In the genomic region with DNA sequence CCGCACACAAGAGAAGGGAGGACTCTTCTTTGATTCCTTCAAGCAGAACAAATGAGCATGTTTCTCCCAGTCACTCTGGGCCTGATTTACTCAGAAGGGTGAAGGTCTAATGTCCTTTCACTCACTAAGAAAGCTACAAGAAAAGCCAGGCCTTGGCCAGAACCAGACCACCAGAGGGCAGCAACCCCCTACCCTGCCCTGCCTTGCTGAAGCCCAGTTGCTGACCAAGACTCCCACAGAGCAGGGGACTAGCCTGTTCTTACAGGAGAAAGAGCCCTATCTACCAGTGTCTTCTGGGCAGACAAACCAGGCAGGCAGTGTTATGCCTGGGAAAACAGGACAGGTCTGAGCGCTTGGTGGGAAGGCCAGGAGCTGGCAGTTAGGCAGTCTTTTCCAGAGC, we compare ENCODE assay signal across 8 mouse cellular contexts. TPM values are rescaled to one million over a fixed set of nuclear protein-coding genes. Genes with fewer than 3 reads are reported as not detected.
DNase-seq lines count a peak whose midpoint lies in the region; ATAC-seq and TF ChIP-seq lines count a peak whose summit lies in the region.

No protein-coding gene starts in this region.

- peaks cover 5 to 11% of the 10 kb centered on the region in 2 experiments; a peak in 3 of 4 replicates for H3K4me1 ChIP-seq in ES-E14 (ENCODE audit: control insufficient read depth in 2 of 2, insufficient read depth in 2 of 2, low read length in 2 of 2, poor library complexity in 1 of 2)
- peaks cover 11% of the 10 kb centered on the region for H3K4me1 ChIP-seq in embryonic facial prominence, embryonic 14.5 days (ENCODE audit: control insufficient read depth, insufficient read depth, low read length)
- no peaks in the 10 kb centered on the region for H3K4me1 ChIP-seq in hindbrain, embryonic 14.5 days (replicated peaks; ENCODE audit: control insufficient read depth, insufficient read depth, low read length)
- no peaks in the 10 kb centered on the region for H3K4me1 ChIP-seq in liver, embryonic 13.5 days (replicated peaks)
- peaks cover 10% of the 10 kb centered on the region; the same call in 1 of the 2 replicates for H3K4me1 ChIP-seq in neural tube, embryonic 12.5 days

- H3K9ac ChIP-seq in ES-E14 (ENCODE audit: insufficient read depth, low read depth, low read length, poor library complexity, severe bottlenecking) = no peak overlapping the region
- H3K9ac ChIP-seq in embryonic facial prominence, embryonic 14.5 days (ENCODE audit: low read depth, low read length) = no peak overlapping the region
- H3K9ac ChIP-seq in hindbrain, embryonic 14.5 days = no peak overlapping the region
- no peak overlapping the region for H3K9ac ChIP-seq in liver, embryonic 13.5 days
- H3K9ac ChIP-seq in neural tube, embryonic 12.5 days = no peak overlapping the region

- no peaks in the 10 kb centered on the region for H3K9me3 ChIP-seq in ES-E14 (ENCODE audit: control insufficient read depth, insufficient read depth, low read depth, low read length)
- no peaks in the 10 kb centered on the region for H3K9me3 ChIP-seq in embryonic facial prominence, embryonic 14.5 days (ENCODE audit: control insufficient read depth, low read length)
- no peaks in the 10 kb centered on the region for H3K9me3 ChIP-seq in hindbrain, embryonic 14.5 days (ENCODE audit: control insufficient read depth, low read length)
- no peaks in the 10 kb centered on the region for H3K9me3 ChIP-seq in liver, embryonic 13.5 days (replicated peaks)
- H3K9me3 ChIP-seq in neural tube, embryonic 12.5 days = no peaks in the 10 kb centered on the region

- peak; percentile 96 for DNase-seq in heart, adult 11 months
- no peak for DNase-seq in heart, postnatal 25 days (ENCODE audit: low spot score)
- DNase-seq in ES-E14 (ENCODE audit: low read depth, low spot score) = no peak
- peak; percentile 64 for DNase-seq in embryonic facial prominence, embryonic 14.5 days (ENCODE audit: low spot score)
- peak; percentile 67 for DNase-seq in hindbrain, embryonic 14.5 days (ENCODE audit: low spot score)
- DNase-seq in liver, embryonic 13.5 days = peak; percentile 25
- DNase-seq in frontal cortex, adult 2 months (ENCODE audit: extremely low spot score in 1 of 2, low spot score in 1 of 2) = no peak

- H3K36me3 ChIP-seq in ES-E14 (ENCODE audit: control insufficient read depth, insufficient read depth, low read length, poor library complexity, severe bottlenecking) = no peaks in the 10 kb centered on the region
- H3K36me3 ChIP-seq in embryonic facial prominence, embryonic 14.5 days (ENCODE audit: control insufficient read depth, insufficient read depth, low read length) = peaks cover 30% of the 10 kb centered on the region
- peaks cover 14% of the 10 kb centered on the region for H3K36me3 ChIP-seq in hindbrain, embryonic 14.5 days (replicated peaks; ENCODE audit: control insufficient read depth, insufficient read depth)
- no peaks in the 10 kb centered on the region for H3K36me3 ChIP-seq in liver, embryonic 13.5 days
- H3K36me3 ChIP-seq in neural tube, embryonic 12.5 days = no peaks in the 10 kb centered on the region

- no peak overlapping the region for H3K27ac ChIP-seq in ES-E14 (ENCODE audit: insufficient read depth, low read depth, low read length, poor library complexity, severe bottlenecking)
- H3K27ac ChIP-seq in embryonic facial prominence, embryonic 14.5 days (replicated peaks; ENCODE audit: low read depth, low read length) = peak overlapping the region; percentile 1; the same call in 1 of the 2 replicates
- H3K27ac ChIP-seq in hindbrain, embryonic 14.5 days = no peak overlapping the region
- no peak overlapping the region for H3K27ac ChIP-seq in liver, embryonic 13.5 days
- H3K27ac ChIP-seq in neural tube, embryonic 12.5 days = no peak overlapping the region

- no peak overlapping the region for H3K4me3 ChIP-seq in ES-E14 (ENCODE audit: insufficient read depth in 1 of 2, low read depth in 1 of 2, low read length in 2 of 2, poor library complexity in 1 of 2, severe bottlenecking in 1 of 2)
- no peak overlapping the region for H3K4me3 ChIP-seq in embryonic facial prominence, embryonic 14.5 days (ENCODE audit: low read depth, low read length)
- no peak overlapping the region for H3K4me3 ChIP-seq in hindbrain, embryonic 14.5 days (replicated peaks; ENCODE audit: low read length)
- H3K4me3 ChIP-seq in liver, embryonic 13.5 days (replicated peaks) = no peak overlapping the region
- H3K4me3 ChIP-seq in neural tube, embryonic 12.5 days = no peak overlapping the region

- peak; percentile 71 for ATAC-seq in embryonic facial prominence, embryonic 14.5 days (ENCODE audit: low read depth)
- ATAC-seq in hindbrain, embryonic 14.5 days (ENCODE audit: low FRiP score) = no peak
- ATAC-seq in liver, embryonic 13.5 days (ENCODE audit: low read depth) = no peak
- ATAC-seq in neural tube, embryonic 12.5 days (ENCODE audit: low FRiP score, low read depth) = peak; percentile 62; the same call in 1 of the 2 replicates

- H3K4me2 ChIP-seq in embryonic facial prominence, embryonic 14.5 days (ENCODE audit: low read depth, low read length) = no peak overlapping the region
- H3K4me2 ChIP-seq in hindbrain, embryonic 14.5 days (replicated peaks) = no peak overlapping the region
- H3K4me2 ChIP-seq in liver, embryonic 13.5 days = no peak overlapping the region
- no peak overlapping the region for H3K4me2 ChIP-seq in neural tube, embryonic 12.5 days (replicated peaks)

- no peaks in the 10 kb centered on the region for H3K27me3 ChIP-seq in embryonic facial prominence, embryonic 14.5 days (replicated peaks; ENCODE audit: control insufficient read depth, insufficient read depth, low read length)
- H3K27me3 ChIP-seq in hindbrain, embryonic 14.5 days (ENCODE audit: control insufficient read depth, insufficient read depth, low read length) = no peaks in the 10 kb centered on the region
- peaks cover 6% of the 10 kb centered on the region; the same call in 1 of the 2 replicates for H3K27me3 ChIP-seq in liver, embryonic 13.5 days
- no peaks in the 10 kb centered on the region for H3K27me3 ChIP-seq in neural tube, embryonic 12.5 days (replicated peaks)

- intact Hi-C loops in heart, postnatal 25 days (cut with DNase I) = loop anchor here (2.0 to 5.0 kb wide), 3 partner anchors 33 to 70 kb away; partner anchors contain the start of gene Hsd11b2

- in situ Hi-C loops in ES-E14 (cut with MboI; ENCODE audit: low sequenced_read_pairs in 2 of 2, unreplicated experiment in 2 of 2) = no loop called here

- 23% methylated on average over 2 of the region's 2 CpGs for whole genome bisulfite sequencing in embryonic facial prominence, embryonic 14.5 days
- WGBS in hindbrain, embryonic 14.5 days = 27% methylated on average over 2 of the region's 2 CpGs
- 58% methylated on average over 2 of the region's 2 CpGs for WGBS in liver, embryonic 13.5 days (ENCODE audit: insufficient replicate concordance)
- WGBS in neural tube, embryonic 12.5 days = 18% methylated on average over 2 of the region's 2 CpGs

TF ChIP-seq in ES-E14, 5 proteins besides CTCF, POLR2A, EP300 and RAD21:
- TF ChIP-seq ZC3H11A (IDR thresholded peaks at IDR 0.05; ENCODE audit: borderline replicate concordance, low read depth, low read length) (peak; percentile 62; the same call in 1 of the 2 replicates), ZNF384 (IDR thresholded peaks at IDR 0.05; ENCODE audit: low read depth, low read length) (no peak), CHD2 (IDR thresholded peaks at IDR 0.05; ENCODE audit: low read depth, low read length) (no peak), HCFC1 (IDR thresholded peaks at IDR 0.05; ENCODE audit: borderline replicate concordance, insufficient read depth, low read length) (no peak)

RNA-seq across cellular contexts. Expression of gene Zdhhc1, which starts 12.3 kb away (rescaled TPM):
- 10 to 100 TPM; 12.8 to 13.6 TPM for total RNA-seq in heart, postnatal 25 days (2021)
- 3.2 and 7.6 TPM in 2 replicates for total RNA-seq in ES-E14 (2012; rRNA removed)
- 30.1 and 38.6 TPM in 2 replicates for polyA plus RNA-seq in embryonic facial prominence, embryonic 14.5 days (2014; fragmentation: Nextera tagmentation; extraction: Ambion mirVana)
- polyA plus RNA-seq in hindbrain, embryonic 14.5 days (2014; fragmentation: Nextera tagmentation; extraction: Ambion mirVana) = 32.7 and 33.1 TPM in 2 replicates
- 2.1 TPM in 2 replicates for polyA plus RNA-seq in liver, embryonic 13.5 days (2015; fragmentation: Nextera tagmentation; extraction: Ambion mirVana)
- polyA plus RNA-seq in neural tube, embryonic 12.5 days (2016; fragmentation: Nextera tagmentation; extraction: Ambion mirVana) = 29.0 and 30.7 TPM in 2 replicates
- 75.3 and 75.7 TPM in 2 replicates for polyA plus RNA-seq in frontal cortex, adult 2 months (2012; rRNA removed)

RNA-seq across cellular contexts. Expression of gene Tppp3, which starts 13.1 kb away (rescaled TPM):
- 10 to 100 TPM; 51.4 TPM for total RNA-seq in heart, postnatal 25 days (2021)
- total RNA-seq in ES-E14 (2012; rRNA removed) = 16.7 and 17.3 TPM in 2 replicates
- 186 and 243 TPM in 2 replicates for polyA plus RNA-seq in embryonic facial prominence, embryonic 14.5 days (2014; fragmentation: Nextera tagmentation; extraction: Ambion mirVana)
- 204 and 207 TPM in 2 replicates for polyA plus RNA-seq in hindbrain, embryonic 14.5 days (2014; fragmentation: Nextera tagmentation; extraction: Ambion mirVana)
- polyA plus RNA-seq in liver, embryonic 13.5 days (2015; fragmentation: Nextera tagmentation; extraction: Ambion mirVana) = 1.6 and 1.8 TPM in 2 replicates
- 242 and 246 TPM in 2 replicates for polyA plus RNA-seq in neural tube, embryonic 12.5 days (2016; fragmentation: Nextera tagmentation; extraction: Ambion mirVana)
- polyA plus RNA-seq in frontal cortex, adult 2 months (2012; rRNA removed) = 66.7 and 76.4 TPM in 2 replicates

RNA-seq across cellular contexts. Expression of gene Hsd11b2, which starts 34.2 kb away (rescaled TPM):
- total RNA-seq in heart, postnatal 25 days (2021) = under 1 TPM; 0.13 to 0.36 TPM
- 0.67 and 0.74 TPM in 2 replicates for total RNA-seq in ES-E14 (2012; rRNA removed)
- polyA plus RNA-seq in embryonic facial prominence, embryonic 14.5 days (2014; fragmentation: Nextera tagmentation; extraction: Ambion mirVana) = 1.1 and 2.2 TPM in 2 replicates
- 6.1 and 7.0 TPM in 2 replicates for polyA plus RNA-seq in hindbrain, embryonic 14.5 days (2014; fragmentation: Nextera tagmentation; extraction: Ambion mirVana)
- 1.5 and 2.2 TPM in 2 replicates for polyA plus RNA-seq in liver, embryonic 13.5 days (2015; fragmentation: Nextera tagmentation; extraction: Ambion mirVana)
- polyA plus RNA-seq in neural tube, embryonic 12.5 days (2016; fragmentation: Nextera tagmentation; extraction: Ambion mirVana) = 23.8 and 25.7 TPM in 2 replicates
- 0.21 and 0.22 TPM in 2 replicates for polyA plus RNA-seq in frontal cortex, adult 2 months (2012; rRNA removed)

Comparison
In these comparisons a context has a peak if more than half of its experiments do, and no peak if none do; other contexts are left out.
1. DNase-seq: peak in heart, adult 11 months (single experiment), embryonic facial prominence, embryonic 14.5 days (single experiment), hindbrain, embryonic 14.5 days (single experiment) and liver, embryonic 13.5 days (single experiment); none in heart, postnatal 25 days (single experiment), ES-E14 (single experiment) and frontal cortex, adult 2 months (0 of 2).
2. ATAC-seq: peak in embryonic facial prominence, embryonic 14.5 days (single experiment) and neural tube, embryonic 12.5 days (single experiment); none in hindbrain, embryonic 14.5 days (single experiment) and liver, embryonic 13.5 days (single experiment).
3. RNA of gene Tppp3, which starts 13.1 kb away (polyA plus RNA-seq): 242 to 246 TPM in neural tube, embryonic 12.5 days, 186 to 243 TPM in embryonic facial prominence, embryonic 14.5 days, 204 to 207 TPM in hindbrain, embryonic 14.5 days and 66.7 to 76.4 TPM in frontal cortex, adult 2 months; 1.6 to 1.8 TPM in liver, embryonic 13.5 days; every median in the first group is over 10 times any median in the second.